Comparison of ENCODE assay signal across 10 mouse cellular contexts in the genomic region with DNA sequence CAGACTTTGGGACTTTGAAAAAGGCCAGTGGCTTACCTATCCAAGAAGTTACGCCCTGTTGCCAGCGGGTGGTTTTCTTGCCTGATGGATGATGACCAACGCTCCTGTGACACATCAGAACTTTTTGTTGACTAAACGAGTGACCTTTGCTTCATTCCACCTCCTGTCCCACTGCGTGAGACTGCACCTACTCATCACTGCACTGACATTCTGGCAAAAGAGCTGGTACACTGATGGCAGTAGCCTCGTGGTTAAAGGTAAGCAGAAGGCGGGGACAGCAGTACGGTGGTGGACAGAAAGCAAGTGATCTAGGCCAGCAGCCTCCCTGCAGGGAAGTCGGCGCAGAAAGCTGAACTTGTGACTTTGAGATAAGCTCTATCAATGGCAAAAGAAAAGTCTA. TPM values are rescaled to one million over a fixed set of nuclear protein-coding genes. Genes with fewer than 3 reads are reported as not detected.
"Had no signal": no experiment of that assay in that cellular context is flagged by ENCODE, and none has a peak within 500 bp of the region (broad histone marks: within the 10 kb centered on the region; RNA-seq: fewer than 3 reads in every experiment).

No protein-coding gene starts in this region.

RNA-seq across cellular contexts. Expression of gene Rnf223, which starts 20.6 kb away (rescaled TPM):
- total RNA-seq: gastrocnemius, adult 18-20 months; gastrocnemius, adult 8-10 months; gastrocnemius, postnatal 14 days; gastrocnemius, postnatal 36 days; heart, postnatal 10 days had no signal
- polyA plus RNA-seq: inflammation-experienced regulatory T-cells, adult 6 months; intestine, postnatal 0 days had no signal

RNA-seq across cellular contexts. Expression of gene Isg15, which starts 49.7 kb away (rescaled TPM):
- total RNA-seq: layer of hippocampus, postnatal 10 days had no signal
- polyA plus RNA-seq: heart, embryonic 10.5 days; kidney, embryonic 14.5 days had no signal
